Mouse (Mus musculus) neural tube, embryonic 13.5 days (tissue): ENCODE results near the gene Dmxl2. TPM values are rescaled to one million over a fixed set of nuclear protein-coding genes. Genes with fewer than 3 reads are reported as not detected.

Experiments
- ATAC-seq: fragments of 200-750 bp; cut with Nextera tagmentation; 2 replicates; pipeline ENCODE4 v1.8.0; 2017; ENCODE audit warnings: low read depth, mild to moderate bottlenecking, moderate TSS enrichment, moderate library complexity
- H3K27ac ChIP-seq: fragments of 300-500 bp; sonication (generic); replicated peaks from 2 replicates; pipeline ENCODE4 v1.5.1; 2015; ENCODE audit warnings: moderate library complexity, mild to moderate bottlenecking, inconsistent platforms
- H3K27me3 ChIP-seq: fragments of 300-500 bp; sonication (generic); 2 replicates; pipeline ENCODE4 v1.6.1; 2015; ENCODE audit warnings: mild to moderate bottlenecking, inconsistent platforms
- H3K36me3 ChIP-seq: fragments of 300-500 bp; sonication (generic); 2 replicates; pipeline ENCODE4 v1.6.1; 2015; ENCODE audit warnings: mild to moderate bottlenecking, inconsistent platforms
- H3K4me1 ChIP-seq: fragments of 300-500 bp; sonication (generic); replicated peaks from 2 replicates; pipeline ENCODE4 v1.6.1; 2015; ENCODE audit warnings: inconsistent platforms
- H3K4me2 ChIP-seq: fragments of 300-500 bp; sonication (generic); 2 replicates; pipeline ENCODE4 v1.6.1; 2015; ENCODE audit warnings: inconsistent platforms, mild to moderate bottlenecking, moderate library complexity
- H3K4me3 ChIP-seq: fragments of 300-500 bp; sonication (generic); 2 replicates; pipeline ENCODE4 v1.5.1; 2015; ENCODE audit warnings: mild to moderate bottlenecking, inconsistent platforms
- H3K9ac ChIP-seq: fragments of 300-500 bp; sonication (generic); 2 replicates; pipeline ENCODE4 v1.6.1; 2015; ENCODE audit warnings: moderate library complexity, mild to moderate bottlenecking, inconsistent platforms
- H3K9me3 ChIP-seq: fragments of 300-500 bp; sonication (generic); 2 replicates; pipeline ENCODE4 v1.6.1; 2016; ENCODE audit warnings: inconsistent platforms
- WGBS: fragments of 180-500 bp; shearing (Covaris S2); methylation state at CpG from one replicate; pipeline ENCODE4 v1.1.7; 2015; 5-methylcytosine and 5-hydroxymethylcytosine counted together
- polyA plus RNA-seq: library from polyadenylated mRNA; unstranded; fragments of >200 nt; fragmentation: Nextera tagmentation; extraction: Ambion mirVana; gene quantifications from 2 replicates; pipeline ENCODE4 v1.2.1, GENCODE M21; 2015

Dmxl2 gene
- polyA plus RNA-seq, 1 experiment from 2014 or later, result 43.7 TPM

DNA sequence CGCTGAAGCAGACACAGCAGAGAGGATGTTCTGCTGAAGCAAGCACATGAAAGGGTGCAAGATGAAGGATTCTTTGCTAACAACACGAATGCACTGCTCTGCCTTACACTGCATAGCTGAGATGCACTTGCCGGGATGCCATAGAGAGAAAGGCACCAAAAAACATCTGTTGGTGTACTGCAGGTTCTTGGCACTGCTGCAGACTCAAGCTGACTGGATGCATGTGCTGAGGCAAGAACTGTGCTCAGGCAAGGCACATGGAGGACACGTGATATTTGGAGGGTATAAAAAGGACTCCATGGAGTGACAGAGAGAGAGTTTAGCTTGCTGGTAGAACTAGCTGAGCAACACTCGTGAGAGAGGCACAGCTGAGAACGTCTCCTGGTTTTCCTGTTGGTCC, 62.4 kb downstream of the Dmxl2 start:
- Histone ChIP-seq H3K36me3 (peaks cover under 1% of the 10 kb centered on the region; the same call in 1 of the 2 replicates), H3K9ac (no peak overlapping the region), H3K9me3 (no peaks in the 10 kb centered on the region), H3K4me3 (no peak overlapping the region), H3K4me2 (no peak overlapping the region), H3K4me1 (no peaks in the 10 kb centered on the region), H3K27me3 (no peaks in the 10 kb centered on the region), H3K27ac (no peak overlapping the region)
- WGBS, result 82% methylated on average over 6 of the region's 6 CpGs
- ATAC-seq, result no peak

DNA sequence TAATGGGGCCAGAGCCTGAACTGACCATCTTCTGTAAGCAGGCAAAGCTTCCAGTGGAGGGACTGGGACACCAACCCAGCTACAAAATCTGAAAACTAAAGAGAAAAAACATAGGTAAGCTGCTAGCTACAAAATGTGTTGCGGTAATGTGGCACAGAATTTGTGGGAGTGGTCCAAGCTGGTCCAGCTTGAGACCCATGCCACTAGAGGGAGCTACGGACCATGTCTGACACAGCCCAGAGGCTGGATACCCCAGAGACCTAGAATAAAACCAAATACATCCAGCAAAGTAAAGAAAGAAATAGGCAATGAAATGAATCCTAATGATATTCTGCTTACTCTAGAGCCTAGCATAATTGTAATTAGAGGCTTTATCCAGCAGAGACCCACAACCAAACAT, 63.2 kb downstream of the Dmxl2 start:
- H3K27ac ChIP-seq, result no peak overlapping the region
- no peak for ATAC-seq
- no peaks in the 10 kb centered on the region for H3K9me3 ChIP-seq
- H3K4me1 ChIP-seq, result no peaks in the 10 kb centered on the region
- H3K9ac ChIP-seq, result no peak overlapping the region
- H3K36me3 ChIP-seq, result no peaks in the 10 kb centered on the region
- H3K4me3 ChIP-seq, result no peak overlapping the region
- 29% methylated on average over 2 of the region's 2 CpGs for WGBS
- H3K27me3 ChIP-seq, result no peaks in the 10 kb centered on the region
- H3K4me2 ChIP-seq, result no peak overlapping the region

- Histone ChIP-seq H3K27me3 (no peaks in the 10 kb centered on the region), H3K36me3 (peaks cover 38% of the 10 kb centered on the region), H3K4me3 (no peak overlapping the region), H3K9ac (no peak overlapping the region), H3K4me2 (no peak overlapping the region), H3K9me3 (no peaks in the 10 kb centered on the region), H3K27ac (no peak overlapping the region), H3K4me1 (no peaks in the 10 kb centered on the region)
- ATAC-seq, result no peak
- 90% methylated on average over 2 of the region's 2 CpGs for WGBS
Observed at GRCm38 (mm10) chr9:54416238-54416637, 85.2 kb downstream of the Dmxl2 start.

DNA sequence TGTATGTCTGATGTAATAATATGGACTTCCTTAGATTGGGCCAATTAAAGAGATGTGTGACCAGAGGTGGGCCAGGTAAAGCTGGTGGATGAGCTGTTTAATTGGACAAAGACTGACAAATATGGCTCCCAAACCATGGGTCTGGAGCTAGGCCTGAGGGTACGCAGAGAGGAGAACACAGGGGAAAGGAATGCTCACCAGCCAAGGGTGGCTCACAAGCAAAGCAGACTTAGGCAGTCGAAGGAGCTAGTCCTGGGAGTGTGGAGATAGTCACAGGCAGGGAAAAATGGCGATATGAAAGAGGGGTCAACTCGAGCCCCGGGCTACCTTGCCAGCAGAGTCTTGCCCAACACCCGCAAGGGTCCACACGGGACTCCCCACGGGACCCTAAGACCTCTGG, 144.7 kb downstream of the Dmxl2 start:
- Histone ChIP-seq H3K9me3 (no peaks in the 10 kb centered on the region), H3K36me3 (no peaks in the 10 kb centered on the region), H3K27ac (no peak overlapping the region), H3K4me1 (no peaks in the 10 kb centered on the region), H3K4me3 (no peak overlapping the region), H3K9ac (no peak overlapping the region), H3K4me2 (no peak overlapping the region), H3K27me3 (no peaks in the 10 kb centered on the region)
- WGBS, result 94% methylated on average over 7 of the region's 8 CpGs
- no peak for ATAC-seq

DNA sequence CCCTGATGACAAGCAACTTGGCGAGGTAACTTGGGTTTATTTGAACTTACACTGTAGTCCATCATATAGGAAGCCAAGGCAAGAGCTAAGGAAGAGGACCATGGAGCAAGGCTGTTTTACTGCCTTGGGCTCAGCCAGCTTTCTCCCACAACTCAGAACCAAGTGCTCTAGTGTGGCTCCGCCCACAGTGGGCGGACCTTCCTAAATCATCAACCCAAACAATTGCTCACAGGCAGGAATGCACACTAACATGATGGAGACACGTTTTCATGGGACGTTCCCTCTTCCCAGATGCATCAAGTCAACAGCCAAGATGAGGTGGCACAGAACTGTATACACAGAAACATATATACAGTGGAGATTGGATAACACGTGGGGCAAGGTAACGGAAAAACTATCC, 159.4 kb downstream of the Dmxl2 start:
- H3K4me1 ChIP-seq, result no peaks in the 10 kb centered on the region
- no peaks in the 10 kb centered on the region for H3K27me3 ChIP-seq
- ATAC-seq, result no peak
- no peak overlapping the region for H3K4me2 ChIP-seq
- no peaks in the 10 kb centered on the region for H3K36me3 ChIP-seq
- H3K9me3 ChIP-seq, result no peaks in the 10 kb centered on the region
- no peak overlapping the region for H3K9ac ChIP-seq
- WGBS, result 74% methylated on average over 7 of the region's 7 CpGs
- H3K4me3 ChIP-seq, result no peak overlapping the region
- H3K27ac ChIP-seq, result no peak overlapping the region

- 52% methylated on average over 6 of the region's 6 CpGs for WGBS
- Histone ChIP-seq H3K27me3 (no peaks in the 10 kb centered on the region), H3K27ac (no peak overlapping the region), H3K4me1 (peaks cover 6% of the 10 kb centered on the region; the same call in 1 of the 2 replicates), H3K4me3 (no peak overlapping the region), H3K9me3 (no peaks in the 10 kb centered on the region), H3K9ac (no peak overlapping the region), H3K36me3 (no peaks in the 10 kb centered on the region), H3K4me2 (no peak overlapping the region)
- peak; percentile 15; the same call in 1 of the 2 replicates for ATAC-seq
Observed at GRCm38 (mm10) chr9:54336532-54337144, 164.8 kb downstream of the Dmxl2 start.

DNA sequence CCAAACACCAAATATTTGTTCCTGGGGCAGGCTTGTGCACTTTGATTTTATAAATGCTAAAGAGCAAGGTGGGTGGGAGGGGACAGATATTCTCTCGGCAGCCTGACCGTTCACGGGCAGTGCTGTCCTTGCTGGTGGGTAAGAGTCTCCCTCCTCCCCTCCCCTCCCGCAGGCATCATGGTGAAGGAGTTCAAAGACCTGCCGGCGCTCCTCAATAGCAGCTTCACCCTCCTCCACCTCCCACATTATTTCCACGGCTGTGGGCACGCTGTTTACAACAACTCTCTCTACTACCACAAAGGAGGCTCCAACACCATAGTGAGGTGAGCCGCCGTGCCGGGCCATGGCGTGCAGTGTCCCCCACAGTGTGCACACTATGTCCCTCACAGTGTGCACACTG, 165.8 kb downstream of the Dmxl2 start:
- peaks cover 6% of the 10 kb centered on the region; the same call in 1 of the 2 replicates for H3K4me1 ChIP-seq
- H3K4me3 ChIP-seq, result no peak overlapping the region
- WGBS, result 27% methylated on average over 12 of the region's 12 CpGs
- no peak overlapping the region for H3K27ac ChIP-seq
- no peak for ATAC-seq
- H3K27me3 ChIP-seq, result no peaks in the 10 kb centered on the region
- no peaks in the 10 kb centered on the region for H3K9me3 ChIP-seq
- H3K4me2 ChIP-seq, result no peak overlapping the region
- H3K9ac ChIP-seq, result no peak overlapping the region
- no peaks in the 10 kb centered on the region for H3K36me3 ChIP-seq

DNA sequence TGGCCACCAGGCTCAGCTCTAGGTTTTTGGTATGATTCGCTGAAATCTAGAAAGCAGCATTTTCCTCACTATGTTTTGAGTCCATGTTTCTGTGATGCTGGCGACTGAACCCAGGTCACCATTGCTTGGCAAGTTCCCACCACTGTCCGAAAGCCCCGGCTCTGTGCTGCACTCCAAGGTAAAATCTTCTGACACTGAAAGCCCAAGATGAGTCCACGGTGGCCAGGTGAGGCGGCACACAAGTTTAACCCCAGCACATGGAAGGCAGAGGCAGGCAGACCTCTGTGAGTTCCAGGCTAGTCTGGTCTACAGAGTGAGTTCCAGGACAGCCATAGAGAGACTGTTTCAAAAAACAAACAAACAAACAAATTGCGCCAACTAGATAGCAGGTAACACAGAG, 172.2 kb downstream of the Dmxl2 start:
- no peak for ATAC-seq
- no peaks in the 10 kb centered on the region for H3K27me3 ChIP-seq
- H3K9ac ChIP-seq, result no peak overlapping the region
- no peak overlapping the region for H3K4me3 ChIP-seq
- no peak overlapping the region for H3K27ac ChIP-seq
- no peak overlapping the region for H3K4me2 ChIP-seq
- WGBS, result 94% methylated on average over 7 of the region's 7 CpGs
- H3K36me3 ChIP-seq, result no peaks in the 10 kb centered on the region
- no peaks in the 10 kb centered on the region for H3K9me3 ChIP-seq
- no peaks in the 10 kb centered on the region for H3K4me1 ChIP-seq

GRCm38 (mm10) chr9:54323456-54323855, 178.0 kb downstream of the Dmxl2 start:
- no peak overlapping the region for H3K27ac ChIP-seq
- H3K27me3 ChIP-seq, result no peaks in the 10 kb centered on the region
- H3K4me1 ChIP-seq, result no peaks in the 10 kb centered on the region; the same call in 1 of the 2 replicates
- no peak overlapping the region for H3K4me3 ChIP-seq
- no peaks in the 10 kb centered on the region for H3K36me3 ChIP-seq
- 41% methylated on average over 8 of the region's 8 CpGs for WGBS
- H3K9ac ChIP-seq, result no peak overlapping the region
- ATAC-seq, result no peak
- no peaks in the 10 kb centered on the region for H3K9me3 ChIP-seq
- no peak overlapping the region for H3K4me2 ChIP-seq

GRCm38 (mm10) chr9:54316363-54316762, 185.1 kb downstream of the Dmxl2 start:
- no peak overlapping the region for H3K4me3 ChIP-seq
- no peak overlapping the region for H3K9ac ChIP-seq
- no peaks in the 10 kb centered on the region for H3K36me3 ChIP-seq
- no peaks in the 10 kb centered on the region for H3K4me1 ChIP-seq
- no peak for ATAC-seq
- H3K27ac ChIP-seq, result no peak overlapping the region
- H3K27me3 ChIP-seq, result no peaks in the 10 kb centered on the region
- WGBS, result 80% methylated on average over 9 of the region's 9 CpGs
- no peak overlapping the region for H3K4me2 ChIP-seq
- no peaks in the 10 kb centered on the region for H3K9me3 ChIP-seq

Other genes starting within 250 kb of the Dmxl2 start
- gene Cyp19a1, start 233.5 kb downstream of the Dmxl2 start, polyA plus RNA-seq, result not detected in 2 replicates
- 0.17 and 0.35 TPM in 2 replicates for gene Gldn, start 215.1 kb downstream of the Dmxl2 start, polyA plus RNA-seq
- not detected in 2 replicates for gene Sh2d7, start 37.4 kb upstream of the Dmxl2 start, polyA plus RNA-seq
- 45.9 and 46.2 TPM in 2 replicates for gene Cib2, start 58.6 kb upstream of the Dmxl2 start, polyA plus RNA-seq
- gene Idh3a, start 84.7 kb upstream of the Dmxl2 start, polyA plus RNA-seq, result 121 and 122 TPM in 2 replicates
- 17.0 TPM in 2 replicates for gene Acsbg1, start 160.2 kb upstream of the Dmxl2 start, polyA plus RNA-seq
- 3.9 and 6.0 TPM in 2 replicates for gene Dnaja4, start 197.2 kb upstream of the Dmxl2 start, polyA plus RNA-seq
- gene Wdr61, start 232.9 kb upstream of the Dmxl2 start, polyA plus RNA-seq, result 94.3 and 96.3 TPM in 2 replicates